Mouse (Mus musculus) cerebellum, adult 11-12 months (tissue): ENCODE results near the gene Mob3b.

Experiments used
- DNase-seq: peaks from one replicate; pipeline ENCODE4 v3.0.0; 2022

Mob3b gene

GRCm38 (mm10) chr4:35112452-35112851 is 44.8 kb downstream of the Mob3b start:
- DNase-seq: no peak

- DNase-seq: no peak
Observed at GRCm38 (mm10) chr4:35105115-35105773, 52.0 kb downstream of the Mob3b start.

GRCm38 (mm10) chr4:35101201-35101600 is 56.1 kb downstream of the Mob3b start:
- DNase-seq: no peak

- peak; percentile 38 for DNase-seq
Observed at GRCm38 (mm10) chr4:35099865-35100780, 57.2 kb downstream of the Mob3b start.

- no peak for DNase-seq
Observed at GRCm38 (mm10) chr4:35099210-35099864, 57.9 kb downstream of the Mob3b start.

GRCm38 (mm10) chr4:35098552-35098951 is 58.7 kb downstream of the Mob3b start:
- no peak for DNase-seq

GRCm38 (mm10) chr4:35096226-35097175 is 60.8 kb downstream of the Mob3b start:
- DNase-seq: no peak

- no peak for DNase-seq
Observed at GRCm38 (mm10) chr4:35092457-35092856, 64.8 kb downstream of the Mob3b start.

GRCm38 (mm10) chr4:35091157-35091784 is 66.0 kb downstream of the Mob3b start:
- no peak for DNase-seq

GRCm38 (mm10) chr4:35089321-35090316 is 67.7 kb downstream of the Mob3b start:
- no peak for DNase-seq

- no peak for DNase-seq
Observed at GRCm38 (mm10) chr4:35086067-35086700, 71.1 kb downstream of the Mob3b start.

- DNase-seq: no peak
Observed at GRCm38 (mm10) chr4:35084060-35084459, 73.2 kb downstream of the Mob3b start.

- DNase-seq: no peak
Observed at GRCm38 (mm10) chr4:35082476-35083114, 74.7 kb downstream of the Mob3b start.

- DNase-seq: no peak
Observed at GRCm38 (mm10) chr4:35080285-35080684, 77.0 kb downstream of the Mob3b start.

- DNase-seq: no peak
Observed at GRCm38 (mm10) chr4:35068739-35069138, 88.5 kb downstream of the Mob3b start.

GRCm38 (mm10) chr4:35066163-35066562 is 91.1 kb downstream of the Mob3b start:
- no peak for DNase-seq

GRCm38 (mm10) chr4:35065075-35065838 is 92.0 kb downstream of the Mob3b start:
- DNase-seq: no peak

GRCm38 (mm10) chr4:35063146-35063719 is 94.1 kb downstream of the Mob3b start:
- no peak for DNase-seq
